10 mouse cellular contexts compared by ENCODE assay signal in genomic region chr1:20996603-20997327, GRCm38 (mm10). TPM values are rescaled to one million over a fixed set of nuclear protein-coding genes. Genes with fewer than 3 reads are reported as not detected.
A peak's percentile ranks its signal among the peaks of the same experiment; 100 is the strongest.
DNase-seq lines count a peak whose midpoint lies in the region; ATAC-seq lines count a peak whose summit lies in the region.
"Had no signal": no experiment of that assay in that cellular context is flagged by ENCODE, and none has a peak within 500 bp of the region (broad histone marks: within the 10 kb centered on the region; RNA-seq: fewer than 3 reads in every experiment).

No protein-coding gene starts in this region.

- DNase-seq in kidney, postnatal 10 days: no peak
- peak; percentile 50 for DNase-seq in embryo, embryonic 10.5 days (ENCODE audit: low spot score)
- DNase-seq in embryonic facial prominence, embryonic 11.5 days (ENCODE audit: low spot score): peak; percentile 25
- DNase-seq in layer of hippocampus, adult 11-12 months (ENCODE audit: low spot score): no peak
- DNase-seq in urinary bladder, postnatal 14 days (ENCODE audit: low spot score): no peak
- DNase-seq: cerebellum, adult 18-20 months had no signal

- no peaks in the 10 kb centered on the region for H3K9me3 ChIP-seq in kidney, embryonic 16.5 days (ENCODE audit: low read length)
- no peaks in the 10 kb centered on the region for H3K9me3 ChIP-seq in embryonic facial prominence, embryonic 11.5 days (replicated peaks; ENCODE audit: control insufficient read depth, low read length)
- no peaks in the 10 kb centered on the region for H3K9me3 ChIP-seq in midbrain, embryonic 12.5 days
- H3K9me3 ChIP-seq: G1E; heart, embryonic 15.5 days had no signal

- H3K4me1 ChIP-seq in kidney, embryonic 16.5 days (ENCODE audit: insufficient read depth, low read length): peaks cover 14% of the 10 kb centered on the region
- H3K4me1 ChIP-seq in embryonic facial prominence, embryonic 11.5 days (ENCODE audit: control insufficient read depth, insufficient read depth, low read length): no peaks in the 10 kb centered on the region
- H3K4me1 ChIP-seq in midbrain, embryonic 12.5 days: peaks cover 5% of the 10 kb centered on the region; the same call in 1 of the 2 replicates

- no peak overlapping the region for H3K4me3 ChIP-seq in kidney, embryonic 16.5 days (ENCODE audit: low read length)
- H3K4me3 ChIP-seq in embryonic facial prominence, embryonic 11.5 days (ENCODE audit: low read depth, low read length): no peak overlapping the region
- no peak overlapping the region for H3K4me3 ChIP-seq in midbrain, embryonic 12.5 days
- H3K4me3 ChIP-seq: heart, embryonic 15.5 days had no signal

- no peak overlapping the region for H3K9ac ChIP-seq in kidney, embryonic 16.5 days (replicated peaks; ENCODE audit: low read length)
- no peak overlapping the region; the same call in 1 of the 2 replicates for H3K9ac ChIP-seq in embryonic facial prominence, embryonic 11.5 days (replicated peaks; ENCODE audit: low read length)
- no peak overlapping the region for H3K9ac ChIP-seq in midbrain, embryonic 12.5 days (replicated peaks)
- H3K9ac ChIP-seq: heart, embryonic 15.5 days had no signal

- 43% methylated on average over 17 of the region's 17 CpGs for WGBS in kidney, embryonic 16.5 days
- 53% methylated on average over 17 of the region's 17 CpGs for WGBS in embryonic facial prominence, embryonic 11.5 days
- 55% methylated on average over 17 of the region's 17 CpGs for WGBS in midbrain, embryonic 12.5 days

- H3K36me3 ChIP-seq in kidney, embryonic 16.5 days (ENCODE audit: insufficient read depth, low read length): peaks cover 15% of the 10 kb centered on the region
- no peaks in the 10 kb centered on the region for H3K36me3 ChIP-seq in embryonic facial prominence, embryonic 11.5 days (replicated peaks; ENCODE audit: control insufficient read depth, insufficient read depth, low read depth, low read length)
- peaks cover 9% of the 10 kb centered on the region for H3K36me3 ChIP-seq in midbrain, embryonic 12.5 days
- H3K36me3 ChIP-seq: G1E had no signal

- H3K27ac ChIP-seq in kidney, embryonic 16.5 days (ENCODE audit: low read length): no peak overlapping the region
- no peak overlapping the region; the same call in 1 of the 2 replicates for H3K27ac ChIP-seq in embryonic facial prominence, embryonic 11.5 days (replicated peaks; ENCODE audit: low read depth, low read length)
- 0 out of 2 replicates have a peak overlapping the region, but pooled peaks have one; percentile 15 for H3K27ac ChIP-seq in midbrain, embryonic 12.5 days (replicated peaks)
- H3K27ac ChIP-seq: heart, embryonic 15.5 days had no signal

- no peak overlapping the region for H3K4me2 ChIP-seq in kidney, embryonic 16.5 days (replicated peaks; ENCODE audit: low read depth, low read length)
- H3K4me2 ChIP-seq in embryonic facial prominence, embryonic 11.5 days (ENCODE audit: low read depth, low read length): no peak overlapping the region
- no peak overlapping the region for H3K4me2 ChIP-seq in midbrain, embryonic 12.5 days (replicated peaks)
- H3K4me2 ChIP-seq: heart, embryonic 15.5 days had no signal

- no peaks in the 10 kb centered on the region for H3K27me3 ChIP-seq in kidney, embryonic 16.5 days (ENCODE audit: insufficient read depth, low read length)
- H3K27me3 ChIP-seq in embryonic facial prominence, embryonic 11.5 days (ENCODE audit: control insufficient read depth, insufficient read depth, low read length): no peaks in the 10 kb centered on the region
- no peaks in the 10 kb centered on the region for H3K27me3 ChIP-seq in midbrain, embryonic 12.5 days
- H3K27me3 ChIP-seq: heart, embryonic 15.5 days had no signal

- ATAC-seq in kidney, embryonic 16.5 days (ENCODE audit: low FRiP score, low TSS enrichment): peak; percentile 69
- peak; percentile 47; the same call in 1 of the 2 replicates for ATAC-seq in embryonic facial prominence, embryonic 11.5 days (replicated peaks; ENCODE audit: insufficient number of reproducible peaks, low FRiP score, low TSS enrichment, low read depth)
- ATAC-seq in midbrain, embryonic 12.5 days (ENCODE audit: low FRiP score, low read depth): peak; percentile 42; the same call in 1 of the 2 replicates

RNA-seq across cellular contexts. Expression of gene Efhc1, which starts 45.3 kb away (rescaled TPM):
- 2.5 and 2.6 TPM in 2 replicates for polyA plus RNA-seq in kidney, embryonic 16.5 days (2015; fragmentation: Nextera tagmentation; extraction: Ambion mirVana)
- polyA plus RNA-seq in embryonic facial prominence, embryonic 11.5 days (2014; fragmentation: Nextera tagmentation; extraction: Ambion mirVana): 2.7 and 2.8 TPM in 2 replicates
- 1.8 and 2.0 TPM in 2 replicates for polyA plus RNA-seq in midbrain, embryonic 12.5 days (2016; fragmentation: Nextera tagmentation; extraction: Ambion mirVana)
- polyA plus RNA-seq: G1E had no signal

Comparison
In these comparisons a context has a peak if more than half of its experiments do, and no peak if none do; other contexts are left out.
1. DNase-seq: peak in embryo, embryonic 10.5 days (single experiment) and embryonic facial prominence, embryonic 11.5 days (single experiment); none in kidney, postnatal 10 days (single experiment), layer of hippocampus, adult 11-12 months (single experiment) and urinary bladder, postnatal 14 days (single experiment).
2. Peak in every context shown above with its lines, with median percentiles within 50 percentile points of each other: ATAC-seq.